Mouse (Mus musculus): ENCODE results near the gene 1700020L24Rik. TPM values are rescaled to one million over a fixed set of nuclear protein-coding genes. Genes with fewer than 3 reads are reported as not detected.

The 1700020L24Rik gene
- polyA plus RNA-seq, 1 experiment = 1.5 TPM

- DNase-seq = peak; percentile 68 to 85
- no peak overlapping the region for H3K27ac ChIP-seq (ENCODE audit: insufficient read depth, low read length)
- 8% methylated on average over 8 of the region's 8 CpGs for WGBS
- no peaks in the 10 kb centered on the region; the same call in 1 of the 2 replicates for H3K27me3 ChIP-seq (ENCODE audit: control insufficient read depth, insufficient read depth, low read length)
- H3K4me3 ChIP-seq (replicated peaks; ENCODE audit: insufficient read depth, low read depth, low read length) = no peak overlapping the region
- no peaks in the 10 kb centered on the region for H3K4me1 ChIP-seq (ENCODE audit: control insufficient read depth, insufficient read depth, low read length)
- TF ChIP-seq CTCF (IDR thresholded peaks at IDR 0.05; ENCODE audit: borderline replicate concordance, insufficient read depth, low read depth, low read length) = peak; percentile 98
- no peak for TF ChIP-seq POLR2A (IDR thresholded peaks at IDR 0.05; ENCODE audit: borderline replicate concordance, insufficient read depth, low read length)
These were observed 12.8 kb upstream of the 1700020L24Rik start for GRCm38 (mm10) chr11:83424681-83425080.

GRCm38 (mm10) chr11:83426964-83427363 lies 10.5 kb upstream of the 1700020L24Rik start:
- WGBS = 35% methylated on average over 17 of the region's 17 CpGs
- H3K4me3 ChIP-seq (replicated peaks; ENCODE audit: insufficient read depth, low read depth, low read length) = no peak overlapping the region

DNA sequence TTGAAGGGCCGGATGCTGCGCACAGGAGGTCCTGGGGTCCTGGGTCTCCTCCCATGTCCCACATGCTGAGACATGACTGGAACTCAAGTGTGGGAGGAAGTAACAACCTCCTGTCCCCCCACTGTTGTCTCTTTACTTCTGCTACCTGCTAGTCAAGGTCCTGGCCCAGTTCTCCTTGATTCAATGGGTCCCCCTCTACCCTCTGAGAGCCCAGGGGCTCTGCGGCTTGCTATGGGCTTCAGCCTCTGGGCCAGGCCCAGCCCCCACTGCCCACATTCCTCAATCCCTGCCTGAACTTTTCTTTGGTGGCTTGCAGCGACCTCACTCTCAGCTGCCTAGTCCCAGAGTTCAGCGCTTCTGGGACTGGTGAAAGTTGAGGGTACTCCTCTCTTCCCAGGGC lies 8.1 kb upstream of the 1700020L24Rik start, which contains the start of gene Gas2l2:
Gene Gas2l2 (minus strand): TSS at position 101 of the 400 bp plus-strand sequence.
- TF ChIP-seq POLR2A (IDR thresholded peaks at IDR 0.05; ENCODE audit: borderline replicate concordance, insufficient read depth, low read length) (no peak), CTCF (IDR thresholded peaks at IDR 0.05; ENCODE audit: borderline replicate concordance, insufficient read depth, low read depth, low read length) (no peak)
- DNase-seq = no peak
- H3K27ac ChIP-seq (ENCODE audit: insufficient read depth, low read length) = no peak within 1 kb of the TSS
- no peaks in the 10 kb centered on the region; the same call in 1 of the 2 replicates for H3K27me3 ChIP-seq (ENCODE audit: control insufficient read depth, insufficient read depth, low read length)
- 49% methylated on average over 5 of the region's 5 CpGs for WGBS
- H3K4me1 ChIP-seq (ENCODE audit: control insufficient read depth, insufficient read depth, low read length) = no peaks in the 10 kb centered on the region
- H3K4me3 ChIP-seq (replicated peaks; ENCODE audit: insufficient read depth, low read depth, low read length) = no peak within 1 kb of the TSS

More at GRCm38 (mm10) chr11:83426964-83427363, 10.5 kb upstream of the 1700020L24Rik start:
- Histone ChIP-seq H3K27me3 (ENCODE audit: control insufficient read depth, insufficient read depth, low read length) (no peaks in the 10 kb centered on the region; the same call in 1 of the 2 replicates), H3K4me1 (ENCODE audit: control insufficient read depth, insufficient read depth, low read length) (no peaks in the 10 kb centered on the region), H3K27ac (ENCODE audit: insufficient read depth, low read length) (no peak overlapping the region)
- TF ChIP-seq CTCF (IDR thresholded peaks at IDR 0.05; ENCODE audit: borderline replicate concordance, insufficient read depth, low read depth, low read length) = no peak
- TF ChIP-seq POLR2A (IDR thresholded peaks at IDR 0.05; ENCODE audit: borderline replicate concordance, insufficient read depth, low read length) = no peak
- DNase-seq = no peak

GRCm38 (mm10) chr11:83432533-83432932 lies 4.9 kb upstream of the 1700020L24Rik start:
- H3K27ac ChIP-seq (ENCODE audit: insufficient read depth, low read length) = no peak overlapping the region
- TF ChIP-seq POLR2A (IDR thresholded peaks at IDR 0.05; ENCODE audit: borderline replicate concordance, insufficient read depth, low read length) = no peak
- TF ChIP-seq CTCF (IDR thresholded peaks at IDR 0.05; ENCODE audit: borderline replicate concordance, insufficient read depth, low read depth, low read length) = no peak
- DNase-seq = no peak
- WGBS = 84% methylated on average over 2 of the region's 2 CpGs
- H3K27me3 ChIP-seq (ENCODE audit: control insufficient read depth, insufficient read depth, low read length) = no peaks in the 10 kb centered on the region; the same call in 1 of the 2 replicates
- H3K4me3 ChIP-seq (replicated peaks; ENCODE audit: insufficient read depth, low read depth, low read length) = no peak overlapping the region
- H3K4me1 ChIP-seq (ENCODE audit: control insufficient read depth, insufficient read depth, low read length) = no peaks in the 10 kb centered on the region

GRCm38 (mm10) chr11:83439426-83440060 lies 2.1 kb downstream of the 1700020L24Rik start:
- H3K4me3 ChIP-seq (replicated peaks; ENCODE audit: insufficient read depth, low read depth, low read length) = peak overlapping the region; percentile 99
- no peaks in the 10 kb centered on the region for H3K4me1 ChIP-seq (ENCODE audit: control insufficient read depth, insufficient read depth, low read length)
- peaks cover under 1% of the 10 kb centered on the region; the same call in 1 of the 2 replicates for H3K27me3 ChIP-seq (ENCODE audit: control insufficient read depth, insufficient read depth, low read length)
- no peak for DNase-seq
- 26% methylated on average over 11 of the region's 11 CpGs for WGBS
- no peak for TF ChIP-seq CTCF (IDR thresholded peaks at IDR 0.05; ENCODE audit: borderline replicate concordance, insufficient read depth, low read depth, low read length)
- TF ChIP-seq POLR2A (IDR thresholded peaks at IDR 0.05; ENCODE audit: borderline replicate concordance, insufficient read depth, low read length) = no peak
- no peak overlapping the region for H3K27ac ChIP-seq (ENCODE audit: insufficient read depth, low read length)

GRCm38 (mm10) chr11:83440081-83441064 lies 2.9 kb downstream of the 1700020L24Rik start:
- H3K27ac ChIP-seq (ENCODE audit: insufficient read depth, low read length) = peak overlapping the region; percentile 49
- under 1% methylated on average over 62 of the region's 75 CpGs for WGBS
- H3K27me3 ChIP-seq (ENCODE audit: control insufficient read depth, insufficient read depth, low read length) = peaks cover 3% of the 10 kb centered on the region
- TF ChIP-seq CTCF (IDR thresholded peaks at IDR 0.05; ENCODE audit: borderline replicate concordance, insufficient read depth, low read depth, low read length) (peak; percentile 95), POLR2A (IDR thresholded peaks at IDR 0.05; ENCODE audit: borderline replicate concordance, insufficient read depth, low read length) (peak; percentile 42; the same call in 1 of the 2 replicates)
- H3K4me3 ChIP-seq (replicated peaks; ENCODE audit: insufficient read depth, low read depth, low read length) = peak overlapping the region; percentile 99
- DNase-seq = peak; percentile 89 to 92
- H3K4me1 ChIP-seq (ENCODE audit: control insufficient read depth, insufficient read depth, low read length) = no peaks in the 10 kb centered on the region

- no peak overlapping the region for H3K4me3 ChIP-seq (replicated peaks; ENCODE audit: insufficient read depth, low read depth, low read length)
- peak overlapping the region; percentile 49 for H3K27ac ChIP-seq (ENCODE audit: insufficient read depth, low read length)
- DNase-seq = no peak
- 39% methylated on average over 7 of the region's 7 CpGs for WGBS
- peaks cover 3% of the 10 kb centered on the region for H3K27me3 ChIP-seq (ENCODE audit: control insufficient read depth, insufficient read depth, low read length)
- TF ChIP-seq POLR2A (IDR thresholded peaks at IDR 0.05; ENCODE audit: borderline replicate concordance, insufficient read depth, low read length) = no peak
- no peaks in the 10 kb centered on the region for H3K4me1 ChIP-seq (ENCODE audit: control insufficient read depth, insufficient read depth, low read length)
These were observed 3.8 kb downstream of the 1700020L24Rik start for GRCm38 (mm10) chr11:83441235-83441634.
